Mouse (Mus musculus): ENCODE measurements around the gene Pard6b.

DNA sequence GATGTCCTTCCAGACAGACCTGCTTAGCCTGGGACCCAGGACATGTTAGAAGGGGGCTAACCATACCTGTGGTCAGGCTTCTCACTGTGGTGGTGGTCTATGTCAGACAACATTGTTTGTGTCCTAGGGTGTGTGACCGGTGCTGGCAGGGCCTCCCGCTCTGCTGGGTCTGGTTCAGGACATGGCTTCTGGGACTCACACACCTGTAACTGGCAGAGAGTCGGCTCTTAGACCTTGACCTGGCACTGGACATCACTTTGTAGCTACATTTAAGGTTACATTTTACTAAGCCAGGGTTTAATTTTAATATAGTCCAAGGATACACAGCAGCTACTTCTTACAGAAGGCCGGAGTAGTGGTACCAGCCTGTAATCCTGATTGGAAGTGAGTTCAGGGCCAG is 12.3 kb downstream of the Pard6b start:
- TF ChIP-seq MXI1 (IDR thresholded peaks at IDR 0.05; ENCODE audit: low read depth, low read length): no peak
- no peak for TF ChIP-seq CTCF (conservative IDR thresholded peaks at IDR 0.05 in 1 of 2, IDR thresholded peaks at IDR 0.05 in 1 of 2; ENCODE audit: low read depth in 2 of 2, low read length in 2 of 2)
- TF ChIP-seq POLR2A (IDR thresholded peaks at IDR 0.05; ENCODE audit: low read depth, low read length): no peak
- no peak for TF ChIP-seq EP300 (IDR thresholded peaks at IDR 0.05; ENCODE audit: low read length)
- no peak for TF ChIP-seq TCF12 (IDR thresholded peaks at IDR 0.05; ENCODE audit: low read depth, low read length)
- TF ChIP-seq MAX (IDR thresholded peaks at IDR 0.05; ENCODE audit: low read length): no peak
- no peak for TF ChIP-seq MAFK (IDR thresholded peaks at IDR 0.05; ENCODE audit: insufficient replicate concordance, low read length)
- no peak for TF ChIP-seq MYC (IDR thresholded peaks at IDR 0.05; ENCODE audit: low read depth, low read length)

Measured in CH12.LX (cell line).